Mouse (Mus musculus) heart, postnatal 25 days (tissue): Measurements from ENCODE around the gene Ppp1r1b. TPM values are rescaled to one million over a fixed set of nuclear protein-coding genes. Genes with fewer than 3 reads are reported as not detected.
"Not testable (repeated sequence)": the region's sequence is repeated elsewhere in the genome, so short reads cannot be mapped to it uniquely, and the experiment has no call there.

Experiments
- DNase-seq: peaks from one replicate; pipeline ENCODE4 v3.0.0; 2022; ENCODE audit warnings: low spot score
- intact Hi-C: fragments of 180-260 bp; cut with DNase I; formaldehyde crosslinking; loops from one replicate; pipeline ENCODE4 v1.15.1; 2025
- total RNA-seq, 2 experiments: library from RNA; stranded (reverse); gene quantifications; 2 replicates each; pipeline ENCODE4 v1.2.3; 2021

The Ppp1r1b gene
- total RNA-seq, 2 experiments from 2014 or later: 5.3 to 5.8 TPM

- no peak for DNase-seq
- intact Hi-C loops: no loop called here
Measured at GRCm38 (mm10) chr11:98367171-98367862, 19.1 kb downstream of the Ppp1r1b start.

GRCm38 (mm10) chr11:98367863-98368186 lies 19.6 kb downstream of the Ppp1r1b start:
- DNase-seq: no peak
- intact Hi-C loops: no loop called here

DNA sequence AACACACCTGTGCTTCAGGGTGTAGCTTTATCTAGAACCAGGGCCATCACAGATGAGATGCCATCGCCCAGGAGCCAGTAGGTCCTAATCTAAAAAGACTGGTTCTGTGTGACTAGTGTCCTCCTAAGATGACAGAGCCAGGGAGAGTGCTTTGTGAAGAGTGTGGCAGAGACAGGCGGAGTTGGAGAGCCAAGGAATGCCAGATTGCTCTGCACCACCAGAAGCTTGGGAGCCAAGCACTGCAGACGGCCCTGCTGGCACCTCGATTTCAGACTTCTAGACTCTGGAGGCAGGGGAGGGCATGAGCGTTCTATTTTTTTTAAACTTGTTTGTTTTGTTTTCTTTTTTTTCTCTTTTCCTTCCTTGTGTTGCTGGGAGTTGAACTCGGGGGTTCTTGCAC lies 21.1 kb downstream of the Ppp1r1b start:
- no peak for DNase-seq
- intact Hi-C loops: no loop called here

- DNase-seq: no peak
- intact Hi-C loops: no loop called here
Measured at GRCm38 (mm10) chr11:98370588-98370987, 22.4 kb downstream of the Ppp1r1b start.

- DNase-seq: no peak
- intact Hi-C loops: loop anchor here (2.0 kb wide), 1 partner anchor 29 kb away; no protein-coding TSS in a partner anchor
Measured at GRCm38 (mm10) chr11:98371556-98372240, 23.5 kb downstream of the Ppp1r1b start.

DNA sequence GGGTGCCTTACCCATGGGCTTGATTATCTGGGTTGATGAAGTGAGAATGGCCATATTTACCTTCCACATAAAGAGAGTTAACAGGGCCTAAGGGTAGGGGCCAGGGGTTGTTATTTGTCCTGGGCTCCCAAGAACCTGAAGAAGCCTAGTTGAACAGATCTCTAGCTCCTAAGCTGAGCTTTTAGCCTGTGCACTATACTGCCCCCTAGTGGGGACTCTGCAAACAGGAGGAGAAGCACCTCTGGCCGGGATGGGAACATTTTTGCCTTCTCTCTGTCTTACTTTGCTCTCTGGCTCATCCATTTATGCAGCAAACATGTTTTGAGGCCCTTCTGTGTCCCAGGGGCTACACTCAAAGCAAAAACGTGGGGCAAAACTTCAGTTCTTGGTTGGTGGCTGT lies 24.2 kb downstream of the Ppp1r1b start:
- intact Hi-C loops: loop anchor here (2.0 kb wide), 1 partner anchor 30 kb away; no protein-coding TSS in a partner anchor
- DNase-seq: no peak

GRCm38 (mm10) chr11:98373244-98373643 lies 25.0 kb downstream of the Ppp1r1b start:
- no peak for DNase-seq
- intact Hi-C loops: loop anchor here (2.0 kb wide), 1 partner anchor 30 kb away; no protein-coding TSS in a partner anchor

DNA sequence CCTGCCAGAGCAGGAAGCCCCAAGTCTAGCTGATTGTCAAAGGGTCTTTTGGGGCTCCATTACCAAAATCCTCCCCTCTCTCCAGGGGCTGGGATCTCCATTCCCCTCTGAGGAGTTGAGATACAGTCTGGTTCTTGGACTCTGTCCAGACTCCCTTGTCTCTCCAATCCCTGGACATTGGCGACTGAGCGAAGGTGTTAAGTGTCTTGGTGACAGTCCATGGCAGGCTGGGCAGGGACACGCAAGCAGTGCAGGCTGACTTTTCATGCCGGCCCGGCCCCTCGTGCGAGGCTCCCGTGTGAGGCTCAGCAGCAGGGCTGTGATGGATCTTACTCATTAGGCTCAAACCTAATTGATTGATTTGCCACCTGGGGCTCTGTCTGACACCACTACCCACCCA lies 26.1 kb downstream of the Ppp1r1b start:
- DNase-seq: no peak
- intact Hi-C loops: no loop called here

DNA sequence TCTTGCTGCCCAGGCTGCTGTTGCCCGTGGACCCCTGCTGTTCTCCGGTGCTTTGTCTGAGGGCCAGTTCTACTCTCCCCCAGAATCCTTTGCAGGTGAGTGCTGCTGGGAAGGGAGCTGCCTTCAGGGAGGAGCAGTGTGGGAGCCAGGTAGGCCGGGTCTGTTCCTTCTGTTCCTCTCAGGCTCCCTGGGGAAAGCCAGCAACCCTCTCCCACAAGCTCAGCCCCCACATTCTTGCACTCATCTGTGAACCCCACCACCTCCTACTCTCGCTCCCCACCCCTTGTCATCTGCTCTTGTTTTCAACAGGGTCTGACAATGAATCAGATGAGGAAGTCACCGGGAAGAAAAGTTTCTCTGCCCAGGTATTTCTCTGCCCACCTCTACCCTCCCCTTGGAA lies 28.6 kb downstream of the Ppp1r1b start:
- intact Hi-C loops: no loop called here
- DNase-seq: no peak

DNA sequence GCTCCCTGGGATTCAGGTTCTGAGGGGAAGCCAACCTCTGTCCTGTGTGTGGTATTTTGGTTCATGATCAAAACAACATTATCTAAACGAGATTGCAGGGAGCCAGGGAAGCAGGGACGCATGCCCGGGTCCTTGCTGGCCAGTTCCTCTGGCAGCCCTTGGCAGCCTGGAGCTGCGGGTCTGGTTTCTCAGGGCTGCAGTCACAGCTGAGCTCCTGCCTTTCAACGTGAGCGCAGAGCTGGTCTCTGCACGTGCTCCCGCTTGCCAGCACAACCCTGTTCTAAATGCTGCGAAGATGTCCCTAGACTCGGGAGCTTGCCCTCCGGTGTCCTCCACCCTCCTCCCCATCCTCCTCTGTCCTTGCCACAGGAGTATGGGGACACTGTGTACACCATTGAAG lies 29.6 kb downstream of the Ppp1r1b start:
- intact Hi-C loops: no loop called here

DNA sequence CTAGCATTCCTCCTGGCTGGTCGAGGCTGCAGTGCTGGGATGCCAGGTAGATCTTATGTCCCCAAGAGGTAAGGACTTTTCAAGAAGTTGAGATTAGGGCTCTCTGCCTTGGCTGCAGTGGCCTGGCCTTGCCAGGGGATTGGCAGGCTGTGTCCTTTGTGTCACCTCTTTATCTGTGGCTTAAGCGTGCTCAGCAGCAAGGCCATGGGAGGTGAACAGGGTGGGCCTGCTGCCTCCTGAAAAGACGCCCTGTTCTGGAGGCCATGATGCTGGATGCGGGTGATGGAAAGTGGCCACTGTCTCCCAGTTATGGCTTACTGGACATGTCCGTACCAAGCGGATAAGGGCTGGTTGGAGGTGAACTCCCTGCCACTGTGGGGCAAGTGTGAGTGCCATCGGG lies 31.2 kb downstream of the Ppp1r1b start:
- intact Hi-C loops: no loop called here
- no peak for DNase-seq

More for the DNA sequence above, 29.6 kb downstream of the Ppp1r1b start:
- peak; percentile 56 for DNase-seq

DNA sequence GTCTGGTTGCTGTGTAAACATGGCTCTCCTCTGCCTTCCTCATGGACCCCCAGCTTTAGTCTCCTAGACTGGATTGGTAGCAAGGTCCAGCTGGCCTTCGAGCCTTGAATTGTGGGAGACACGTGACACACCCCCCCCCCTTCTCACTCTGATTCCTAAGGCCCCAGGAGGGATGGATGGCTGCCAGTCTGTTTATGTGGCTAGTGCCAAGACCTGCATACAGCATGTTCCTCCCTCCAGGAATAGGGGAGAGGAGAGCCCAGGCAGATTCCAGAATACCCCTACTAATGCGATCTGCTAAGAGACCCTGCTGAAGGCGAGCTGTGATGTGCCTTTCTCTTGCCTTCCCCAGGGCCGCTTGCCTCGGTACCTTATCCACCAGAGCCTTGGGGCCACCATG lies 31.9 kb downstream of the Ppp1r1b start:
- DNase-seq: no peak

GRCm38 (mm10) chr11:98381651-98382050 lies 33.4 kb downstream of the Ppp1r1b start:
- intact Hi-C loops: no loop called here
- no peak for DNase-seq

More for the DNA sequence above, 31.9 kb downstream of the Ppp1r1b start:
- intact Hi-C loops: no loop called here

- DNase-seq, intact Hi-C loops: not testable (repeated sequence)
Measured at GRCm38 (mm10) chr11:98382405-98382804, 34.2 kb downstream of the Ppp1r1b start.

- intact Hi-C loops: no loop called here
- DNase-seq: no peak
Measured at GRCm38 (mm10) chr11:98383261-98384030, 35.2 kb downstream of the Ppp1r1b start, which contains the start of gene Tcap. Gene Tcap, plus strand, starts transcription at chr11:98383811.

DNA sequence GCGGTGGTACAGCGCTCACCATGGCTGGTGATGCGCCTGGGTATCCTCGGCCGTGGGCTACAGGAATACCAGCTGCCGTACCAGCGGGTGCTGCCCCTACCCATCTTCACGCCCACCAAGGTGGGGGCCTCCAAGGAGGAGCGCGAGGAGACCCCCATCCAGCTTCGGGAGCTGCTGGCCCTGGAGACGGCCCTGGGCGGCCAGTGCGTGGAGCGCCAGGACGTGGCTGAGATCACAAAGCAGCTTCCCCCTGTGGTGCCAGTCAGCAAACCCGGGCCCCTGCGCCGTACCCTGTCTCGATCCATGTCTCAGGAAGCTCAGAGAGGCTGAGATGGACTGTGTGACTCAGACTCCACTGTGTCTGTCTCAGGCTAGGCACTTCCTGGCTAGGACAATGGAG lies 36.0 kb downstream of the Ppp1r1b start:
- DNase-seq: no peak
- intact Hi-C loops: no loop called here

GRCm38 (mm10) chr11:98384721-98385637 lies 36.8 kb downstream of the Ppp1r1b start:
- no peak for DNase-seq
- intact Hi-C loops: no loop called here

GRCm38 (mm10) chr11:98385638-98386585 lies 37.7 kb downstream of the Ppp1r1b start, which contains the start of gene Pnmt:
Gene Pnmt, plus strand, starts transcription at chr11:98386450.
- no peak for DNase-seq

DNA sequence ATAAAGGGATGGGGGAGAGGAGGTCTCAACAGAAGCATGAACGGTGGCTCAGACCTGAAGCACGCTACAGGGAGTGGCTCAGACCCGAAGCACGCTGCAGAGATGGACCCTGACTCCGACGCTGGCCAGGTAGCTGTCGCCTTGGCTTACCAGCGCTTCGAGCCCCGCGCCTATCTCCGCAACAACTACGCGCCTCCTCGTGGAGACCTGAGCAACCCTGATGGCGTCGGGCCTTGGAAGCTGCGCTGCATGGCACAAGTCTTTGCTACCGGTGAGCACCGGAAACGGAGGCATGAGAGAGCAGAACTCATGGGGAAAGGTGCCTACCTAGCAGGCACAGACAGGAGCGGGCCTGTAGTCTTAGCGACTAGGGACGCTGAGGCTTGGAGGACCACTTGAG lies 38.4 kb downstream of the Ppp1r1b start:
- no peak for DNase-seq
- intact Hi-C loops: no loop called here

More at GRCm38 (mm10) chr11:98385638-98386585, 37.7 kb downstream of the Ppp1r1b start, which contains the start of gene Pnmt:
- intact Hi-C loops: no loop called here
